Mouse (Mus musculus): ENCODE results near the gene Tmx2.

Gene Tmx2

GRCm38 (mm10) chr2:84647051-84647568 is 31.8 kb downstream of the Tmx2 start:
- in situ Hi-C loops (cut with MboI; ENCODE audit: low sequenced_read_pairs), result no loop called here

GRCm38 (mm10) chr2:84646138-84646537 is 32.8 kb downstream of the Tmx2 start:
- in situ Hi-C loops (cut with MboI; ENCODE audit: low sequenced_read_pairs), result no loop called here

GRCm38 (mm10) chr2:84640833-84641232 is 38.1 kb downstream of the Tmx2 start:
- in situ Hi-C loops (cut with MboI; ENCODE audit: low sequenced_read_pairs), result no loop called here

GRCm38 (mm10) chr2:84638428-84639220 is 40.3 kb downstream of the Tmx2 start:
- in situ Hi-C loops (cut with MboI; ENCODE audit: low sequenced_read_pairs), result no loop called here

GRCm38 (mm10) chr2:84637452-84638165 is 41.3 kb downstream of the Tmx2 start:
- in situ Hi-C loops (cut with MboI; ENCODE audit: low sequenced_read_pairs), result no loop called here

- in situ Hi-C loops (cut with MboI; ENCODE audit: low sequenced_read_pairs), result no loop called here
These were observed 42.7 kb downstream of the Tmx2 start for GRCm38 (mm10) chr2:84636231-84636741.

- in situ Hi-C loops (cut with MboI; ENCODE audit: low sequenced_read_pairs), result no loop called here
These were observed 43.3 kb downstream of the Tmx2 start for GRCm38 (mm10) chr2:84635611-84636010.

- in situ Hi-C loops (cut with MboI; ENCODE audit: low sequenced_read_pairs), result no loop called here
These were observed 43.9 kb downstream of the Tmx2 start for GRCm38 (mm10) chr2:84634934-84635482.

GRCm38 (mm10) chr2:84634006-84634405 is 44.9 kb downstream of the Tmx2 start:
- in situ Hi-C loops (cut with MboI; ENCODE audit: low sequenced_read_pairs), result no loop called here

- in situ Hi-C loops (cut with MboI; ENCODE audit: low sequenced_read_pairs), result no loop called here
These were observed 45.9 kb downstream of the Tmx2 start for GRCm38 (mm10) chr2:84632999-84633398.

GRCm38 (mm10) chr2:84632001-84632400 is 46.9 kb downstream of the Tmx2 start:
- in situ Hi-C loops (cut with MboI; ENCODE audit: low sequenced_read_pairs), result no loop called here

- in situ Hi-C loops (cut with MboI; ENCODE audit: low sequenced_read_pairs), result no loop called here
These were observed 51.9 kb downstream of the Tmx2 start for GRCm38 (mm10) chr2:84627036-84627435.

- in situ Hi-C loops (cut with MboI; ENCODE audit: low sequenced_read_pairs), result no loop called here
These were observed 52.5 kb downstream of the Tmx2 start for GRCm38 (mm10) chr2:84626366-84626975.

- in situ Hi-C loops (cut with MboI; ENCODE audit: low sequenced_read_pairs), result no loop called here
These were observed 54.7 kb downstream of the Tmx2 start for GRCm38 (mm10) chr2:84624201-84624600.

- in situ Hi-C loops (cut with MboI; ENCODE audit: low sequenced_read_pairs), result no loop called here
These were observed 55.4 kb downstream of the Tmx2 start for GRCm38 (mm10) chr2:84623428-84624119.

- in situ Hi-C loops (cut with MboI; ENCODE audit: low sequenced_read_pairs), result no loop called here
These were observed 56.3 kb downstream of the Tmx2 start for GRCm38 (mm10) chr2:84622668-84623067.
